Mouse (Mus musculus): ENCODE measurements around the gene 4930415L06Rik. TPM values are rescaled to one million over a fixed set of nuclear protein-coding genes. Genes with fewer than 3 reads are reported as not detected.

4930415L06Rik gene
- polyA plus RNA-seq (2012; fragmentation: generic; extraction: Trizol), result not detected
- long read RNA-seq, experiment 1, result 0 reads
- long read RNA-seq, experiment 2, result 0 reads

DNA sequence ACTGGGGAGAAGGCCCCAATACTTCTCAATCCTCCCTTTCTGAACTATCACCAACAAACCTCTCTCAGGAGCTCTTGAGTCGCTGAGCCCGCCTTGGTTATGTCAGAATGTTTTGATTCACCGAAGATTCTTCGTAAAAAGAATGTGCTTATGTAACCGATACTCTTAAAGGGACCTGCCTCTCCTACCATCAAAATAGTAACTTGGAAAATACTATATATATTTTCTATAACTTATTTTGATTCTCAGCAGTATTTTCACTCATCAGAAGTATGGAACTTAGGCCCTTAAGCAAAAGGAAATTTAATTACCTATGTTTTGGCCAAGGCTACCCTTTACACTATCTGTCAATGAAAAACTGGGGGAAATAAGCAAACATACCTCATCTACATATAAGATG lies at the start of gene 4930415L06Rik:
Gene 4930415L06Rik (minus strand): TSS at position 101 of the 400 bp plus-strand sequence.
- no peaks in the 10 kb centered on the region for H3K79me2 ChIP-seq (ENCODE audit: control insufficient read depth, insufficient read depth)
- no peaks in the 10 kb centered on the region for H3K27me3 ChIP-seq (ENCODE audit: control insufficient read depth, insufficient read depth, insufficient read length)
- H3K4me3 ChIP-seq (ENCODE audit: insufficient read depth, poor library complexity, severe bottlenecking), result no peak within 1 kb of the TSS
- H3K36me3 ChIP-seq (ENCODE audit: control insufficient read depth, insufficient read depth), result no peaks in the 10 kb centered on the region
- no peak for TF ChIP-seq CEBPB (IDR thresholded peaks at IDR 0.05; ENCODE audit: low read depth)
- TF ChIP-seq MYOG (IDR thresholded peaks at IDR 0.05; ENCODE audit: control insufficient read depth, extremely low read depth, insufficient read length), result no peak
- no peak for TF ChIP-seq MYOD1 (IDR thresholded peaks at IDR 0.05; ENCODE audit: control insufficient read depth, insufficient read length, low read depth)
- no peak for TF ChIP-seq USF1 (IDR thresholded peaks at IDR 0.05; ENCODE audit: low read depth)
- TF ChIP-seq CTCF (IDR thresholded peaks at IDR 0.05; ENCODE audit: control insufficient read depth, insufficient read depth, insufficient read length), result no peak
- TF ChIP-seq FOSL1 (IDR thresholded peaks at IDR 0.05; ENCODE audit: insufficient read depth, low read length, poor library complexity, severe bottlenecking), result no peak
- TF ChIP-seq MAX (IDR thresholded peaks at IDR 0.05), result no peak
- no peak within 1 kb of the TSS for H3ac ChIP-seq (ENCODE audit: control insufficient read depth, insufficient read length, low read depth)
- H3K79me3 ChIP-seq (ENCODE audit: low read depth), result no peaks in the 10 kb centered on the region

DNA sequence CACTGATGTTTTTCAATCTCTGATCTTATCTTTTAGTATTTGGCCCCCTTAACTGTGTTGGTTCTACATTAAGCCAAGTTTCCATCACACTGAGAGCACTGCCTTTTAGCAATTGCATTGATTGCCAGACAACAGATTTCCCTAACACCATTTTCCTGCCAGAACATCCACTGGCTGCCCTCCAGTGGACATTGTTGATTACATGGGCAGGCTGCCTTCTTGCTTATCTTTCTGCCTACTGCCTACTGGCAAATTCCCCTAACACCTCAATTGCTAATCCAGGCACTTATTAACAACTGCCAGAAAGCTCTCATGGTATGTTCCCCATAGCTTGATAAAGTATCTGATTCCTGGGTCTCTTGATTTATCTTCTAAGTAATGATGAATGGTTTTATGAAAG lies 46.0 kb upstream of the 4930415L06Rik start:
- H3K79me2 ChIP-seq (ENCODE audit: control insufficient read depth, insufficient read depth), result no peaks in the 10 kb centered on the region
- no peak overlapping the region for H3K4me3 ChIP-seq (ENCODE audit: insufficient read depth, poor library complexity, severe bottlenecking)
- H3K27me3 ChIP-seq (ENCODE audit: control insufficient read depth, insufficient read depth, insufficient read length), result no peaks in the 10 kb centered on the region
- no peaks in the 10 kb centered on the region for H3K36me3 ChIP-seq (ENCODE audit: control insufficient read depth, insufficient read depth)
- TF ChIP-seq FOSL1 (IDR thresholded peaks at IDR 0.05; ENCODE audit: insufficient read depth, low read length, poor library complexity, severe bottlenecking) (no peak), CTCF (IDR thresholded peaks at IDR 0.05; ENCODE audit: control insufficient read depth, insufficient read depth, insufficient read length) (no peak), MYOG (IDR thresholded peaks at IDR 0.05; ENCODE audit: control insufficient read depth, extremely low read depth, insufficient read length) (no peak), USF1 (IDR thresholded peaks at IDR 0.05; ENCODE audit: low read depth) (no peak)
- no peak overlapping the region for H3ac ChIP-seq (ENCODE audit: control insufficient read depth, insufficient read length, low read depth)
- H3K79me3 ChIP-seq (ENCODE audit: low read depth), result no peaks in the 10 kb centered on the region

DNA sequence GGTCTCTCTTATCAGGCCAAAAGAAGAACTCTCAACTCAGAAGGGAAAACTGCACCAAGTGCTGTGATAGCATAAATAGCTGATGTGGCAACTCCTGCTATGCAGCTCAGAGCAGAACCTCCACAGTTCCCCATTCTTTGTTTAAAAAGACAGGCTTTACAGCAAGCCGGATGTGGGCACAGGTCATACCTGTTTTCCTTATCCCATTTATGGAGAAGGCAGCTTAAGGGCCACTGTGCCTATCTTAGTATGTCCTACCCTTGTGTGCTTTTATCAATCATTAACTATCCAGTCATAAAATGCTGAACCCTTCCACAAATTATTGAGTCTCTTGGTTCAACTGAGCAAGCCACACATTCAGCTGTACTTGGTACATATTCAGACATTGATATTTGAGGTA lies 27.8 kb downstream of the 4930415L06Rik start:
- Histone ChIP-seq H3ac (ENCODE audit: control insufficient read depth, insufficient read length, low read depth) (no peak overlapping the region), H3K36me3 (ENCODE audit: control insufficient read depth, insufficient read depth) (no peaks in the 10 kb centered on the region)
- TF ChIP-seq CEBPB (IDR thresholded peaks at IDR 0.05; ENCODE audit: low read depth) (no peak), FOSL1 (IDR thresholded peaks at IDR 0.05; ENCODE audit: insufficient read depth, low read length, poor library complexity, severe bottlenecking) (no peak), CTCF (IDR thresholded peaks at IDR 0.05; ENCODE audit: control insufficient read depth, insufficient read depth, insufficient read length) (no peak), USF1 (IDR thresholded peaks at IDR 0.05; ENCODE audit: low read depth) (no peak), MYOD1 (IDR thresholded peaks at IDR 0.05; ENCODE audit: control insufficient read depth, insufficient read length, low read depth) (no peak), MYOG (IDR thresholded peaks at IDR 0.05; ENCODE audit: control insufficient read depth, extremely low read depth, insufficient read length) (no peak), MAX (IDR thresholded peaks at IDR 0.05) (no peak)

More for the DNA sequence above, 27.8 kb downstream of the 4930415L06Rik start:
- Histone ChIP-seq H3K27me3 (ENCODE audit: control insufficient read depth, insufficient read depth, insufficient read length) (no peaks in the 10 kb centered on the region), H3K4me3 (ENCODE audit: insufficient read depth, poor library complexity, severe bottlenecking) (no peak overlapping the region), H3K79me3 (ENCODE audit: low read depth) (no peaks in the 10 kb centered on the region), H3K79me2 (ENCODE audit: control insufficient read depth, insufficient read depth) (no peaks in the 10 kb centered on the region)

Other genes starting within 250 kb of the 4930415L06Rik start
- gene 4932429P05Rik, start 180.6 kb downstream of the 4930415L06Rik start, polyA plus RNA-seq (2012; fragmentation: generic; extraction: Trizol), result not detected